Mouse (Mus musculus) urinary bladder, postnatal 36 days (tissue): ENCODE results near the gene Arhgef3.
A peak's percentile ranks its signal among the peaks of the same experiment; 100 is the strongest.

Experiments
- DNase-seq, 2 experiments: peaks; one replicate each; pipeline ENCODE4 v3.0.0; 2022; ENCODE audit warnings: low spot score in 2 of 2, mixed read lengths in 1 of 2

Arhgef3 gene

DNA sequence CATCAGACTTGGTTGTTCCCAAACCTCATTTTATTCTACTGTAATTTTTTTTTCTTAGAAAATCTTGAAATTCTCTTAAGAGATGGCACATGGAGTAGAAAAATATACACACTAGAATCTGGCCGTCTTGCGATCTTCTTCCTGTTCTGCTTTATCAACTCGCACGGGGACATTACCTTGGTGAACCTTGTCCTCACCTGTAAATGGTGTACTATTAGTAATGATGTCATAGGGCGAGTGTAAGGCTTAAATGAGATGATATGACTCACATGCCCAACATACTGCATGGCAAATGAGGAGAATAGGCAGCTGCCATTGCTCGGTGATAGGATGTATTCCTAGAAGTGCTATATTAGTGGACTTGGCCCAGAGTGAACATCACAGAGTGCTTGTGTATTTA is 49.9 kb downstream of the Arhgef3 start:
- no peak for DNase-seq

DNA sequence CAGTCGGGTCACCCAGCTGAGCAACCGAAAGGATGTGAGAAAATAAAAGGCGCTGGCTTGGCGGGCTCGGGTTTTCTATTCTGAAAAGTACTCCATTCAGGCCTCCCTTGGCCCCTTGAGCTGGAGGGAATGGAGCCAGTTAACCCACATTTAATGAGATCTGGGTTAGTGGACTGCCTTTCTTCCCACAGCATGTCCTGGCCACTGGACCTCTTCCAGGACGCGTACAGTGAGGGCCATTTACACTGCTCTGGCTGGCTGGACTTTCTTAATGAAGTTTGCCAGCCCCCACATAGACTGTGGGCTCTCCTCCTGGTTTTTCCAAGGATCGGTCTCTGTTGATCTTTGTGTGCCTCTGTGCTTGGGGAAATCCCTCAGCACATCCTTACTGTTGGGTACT is 52.1 kb downstream of the Arhgef3 start:
- no peak for DNase-seq

DNA sequence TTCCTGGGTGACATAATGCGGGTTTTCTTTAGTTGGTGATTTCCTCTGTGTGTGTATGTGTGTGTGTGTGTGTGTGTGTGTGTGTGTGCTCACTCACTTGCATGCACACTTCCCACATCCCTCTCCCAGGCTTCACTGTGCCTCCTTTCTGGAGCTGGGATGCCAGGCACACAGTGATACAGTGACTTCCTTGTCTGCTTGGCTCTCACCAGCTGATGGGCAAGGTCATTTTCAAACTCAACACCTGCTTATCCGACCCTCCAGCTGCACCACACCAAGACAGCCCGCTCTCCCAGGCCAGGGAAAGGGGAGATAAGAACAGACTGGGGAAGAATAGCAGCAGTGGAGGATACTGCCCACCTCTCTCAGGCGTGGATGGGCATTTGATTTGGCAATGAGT is 52.5 kb downstream of the Arhgef3 start:
- no peak for DNase-seq

DNA sequence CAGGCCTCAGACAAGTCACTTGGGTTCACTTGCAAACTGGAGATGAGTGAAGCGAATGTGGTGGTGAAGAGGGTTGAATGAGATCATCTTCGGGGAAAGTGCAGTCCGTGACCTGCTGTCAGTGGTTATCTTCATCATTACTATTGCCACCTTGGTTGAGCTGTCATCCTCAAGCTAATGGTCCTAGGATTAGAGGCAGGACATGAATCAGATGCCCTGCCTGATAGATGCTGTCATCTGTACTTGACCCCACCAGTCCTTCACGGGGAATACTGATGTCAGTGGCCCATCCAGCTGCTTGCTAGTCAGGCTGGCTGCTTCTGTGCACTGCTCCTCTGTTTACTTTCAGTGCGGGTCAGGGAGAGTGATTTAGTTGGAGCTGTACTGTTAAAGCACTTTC is 53.7 kb downstream of the Arhgef3 start:
- no peak for DNase-seq

DNA sequence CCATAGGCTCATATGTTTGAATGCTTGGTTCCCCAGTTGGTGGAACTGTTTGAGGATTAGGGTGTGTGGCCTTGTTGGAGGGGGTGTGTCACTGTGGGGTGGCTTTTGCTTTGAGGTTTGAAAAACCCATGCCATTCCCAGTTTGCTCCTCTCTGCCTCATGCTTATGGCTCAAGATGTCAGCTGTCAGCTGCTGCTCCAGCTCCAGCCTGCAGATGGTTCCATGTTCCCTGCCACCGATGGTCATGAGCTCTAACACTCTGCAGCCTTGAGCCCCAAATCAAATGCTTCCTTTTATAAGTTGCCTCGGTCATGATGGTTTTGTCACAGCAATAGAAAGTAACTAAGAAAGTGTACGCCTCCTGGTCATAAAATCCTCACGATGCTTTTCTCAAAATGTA is 54.6 kb downstream of the Arhgef3 start:
- no peak for DNase-seq

DNA sequence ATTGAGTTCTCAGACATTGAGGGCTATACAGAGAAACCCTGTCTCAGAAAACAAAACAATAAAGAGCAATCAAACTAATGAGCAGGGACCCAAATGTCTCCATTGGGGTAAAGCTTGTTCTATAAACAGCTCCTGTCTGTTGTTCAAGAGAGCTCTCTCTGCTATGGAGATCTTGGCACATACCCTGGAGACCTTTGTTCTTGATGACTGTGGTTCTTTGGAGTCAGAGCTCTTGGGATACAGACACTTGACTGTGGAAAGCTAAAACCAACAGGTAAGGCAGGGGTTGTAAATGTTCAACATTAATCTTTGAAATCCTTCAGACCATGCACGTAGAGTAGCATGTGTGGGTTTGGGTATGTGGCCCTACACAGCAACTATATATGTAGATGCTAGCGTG is 55.7 kb downstream of the Arhgef3 start:
- DNase-seq: no peak

DNA sequence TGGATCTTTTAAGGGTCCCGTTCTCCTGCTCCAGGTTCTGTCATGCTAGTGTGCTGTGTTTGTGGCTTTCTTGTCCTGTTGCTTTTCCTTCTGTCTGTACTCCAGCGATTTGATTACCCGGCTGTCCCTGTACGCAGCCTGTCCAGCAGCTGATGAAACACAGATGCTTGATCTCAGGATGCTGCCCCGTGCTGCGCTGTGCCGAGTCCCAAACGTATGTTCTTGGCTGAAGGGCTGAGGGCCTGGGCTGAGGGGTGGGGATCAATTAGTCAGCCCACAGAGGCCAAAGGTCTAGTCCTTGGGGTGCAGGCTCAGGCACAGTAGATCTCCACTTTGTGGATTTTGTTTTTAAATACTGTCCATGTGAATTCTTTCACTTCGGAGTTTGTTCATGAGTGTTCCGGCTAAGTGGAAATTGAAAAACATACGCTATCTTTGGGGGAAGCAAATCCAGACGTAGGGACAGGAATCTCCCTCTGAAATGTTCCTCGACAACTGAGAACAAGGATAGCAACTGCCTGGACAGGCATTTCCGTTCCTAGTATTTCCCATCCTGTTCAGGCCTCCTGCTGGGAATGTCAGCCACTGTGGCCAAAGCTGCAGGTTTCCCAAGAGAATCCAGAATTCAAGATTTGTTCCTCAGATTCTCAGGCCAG is 56.6 kb downstream of the Arhgef3 start:
- peak; percentile 24 to 59 for DNase-seq

DNA sequence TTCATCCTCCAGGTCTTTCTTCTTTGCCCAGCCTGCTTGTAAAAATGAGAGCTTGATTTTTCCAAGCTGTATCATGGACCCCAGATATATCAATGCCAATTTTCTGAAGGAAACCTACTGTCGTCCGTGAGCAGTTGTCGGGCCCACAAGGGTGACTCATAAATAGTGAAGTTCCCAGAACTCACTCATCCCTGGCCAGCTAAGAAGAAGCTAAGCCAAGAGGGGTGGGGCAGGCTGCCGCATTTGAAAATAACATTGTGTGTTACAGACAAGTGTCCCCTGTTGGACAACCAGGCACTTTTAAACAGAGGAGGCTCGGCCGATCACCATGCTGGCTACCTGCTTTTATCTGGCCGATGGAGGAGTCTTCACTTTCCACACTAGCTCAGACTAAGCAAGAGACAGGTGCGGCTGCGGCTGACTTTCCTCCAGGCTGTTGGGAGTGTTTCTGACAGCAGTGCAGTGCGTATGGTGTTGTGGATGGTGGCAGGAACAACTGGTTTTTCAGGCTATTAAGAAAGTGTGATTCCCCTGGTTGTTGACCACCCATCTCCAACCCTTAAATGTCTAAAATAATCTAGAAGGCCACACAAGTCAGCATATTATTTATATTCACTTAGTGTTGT is 58.6 kb downstream of the Arhgef3 start:
- DNase-seq: peak; percentile 65 to 66

DNA sequence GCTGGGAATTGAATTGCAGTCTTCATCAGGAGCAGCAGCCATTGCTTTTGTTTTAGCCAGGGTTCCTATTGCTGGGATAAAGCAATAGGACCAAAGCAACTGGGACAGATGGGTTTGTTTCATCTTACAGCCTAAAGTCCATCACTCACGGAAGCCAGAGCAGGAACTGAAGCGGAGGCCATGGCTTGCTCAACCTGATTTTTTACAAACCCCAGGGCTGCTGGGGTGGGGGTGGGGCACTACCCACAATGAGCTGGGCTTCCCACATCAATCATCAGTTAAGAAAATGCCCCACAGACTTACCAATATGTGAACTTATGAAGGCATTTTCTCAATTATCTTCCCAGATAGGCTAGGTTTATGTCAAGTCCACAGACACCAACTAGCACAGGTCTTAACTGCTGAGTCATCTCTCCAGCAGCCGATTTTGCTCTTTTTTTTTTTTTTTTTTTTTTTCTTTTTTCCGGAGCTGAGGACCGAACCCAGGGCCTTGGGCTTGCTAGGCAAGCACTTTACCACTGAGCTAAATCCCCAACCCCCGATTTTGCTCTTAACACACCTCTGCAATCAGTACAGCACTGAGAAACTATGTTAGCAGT is 59.6 kb downstream of the Arhgef3 start:
- peak in 1 of 2 experiments; percentile 25 for DNase-seq

DNA sequence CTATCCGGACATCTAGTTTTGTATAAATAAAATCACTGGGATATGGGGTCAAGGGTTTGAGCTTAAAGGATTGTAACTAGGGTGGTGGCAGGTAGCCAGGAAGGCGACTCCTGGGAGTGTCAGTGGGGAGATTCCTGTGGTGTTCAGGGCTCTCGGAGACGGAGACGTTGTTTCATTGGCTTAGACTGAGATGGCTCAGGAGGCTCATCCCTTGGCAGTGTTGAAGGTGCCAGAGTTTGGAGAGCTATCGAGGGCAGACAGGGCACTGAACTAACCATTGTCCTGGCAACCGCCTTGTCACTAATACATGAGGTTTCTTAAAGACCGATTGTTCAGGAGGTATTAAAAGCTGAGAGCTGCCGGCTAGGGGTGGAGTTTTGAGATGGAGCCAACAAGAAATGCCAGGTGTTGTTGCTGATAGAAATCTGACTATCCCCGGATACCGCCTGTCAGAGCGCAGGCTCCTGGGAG is 60.2 kb downstream of the Arhgef3 start:
- DNase-seq: peak in 1 of 2 experiments; percentile 20

DNA sequence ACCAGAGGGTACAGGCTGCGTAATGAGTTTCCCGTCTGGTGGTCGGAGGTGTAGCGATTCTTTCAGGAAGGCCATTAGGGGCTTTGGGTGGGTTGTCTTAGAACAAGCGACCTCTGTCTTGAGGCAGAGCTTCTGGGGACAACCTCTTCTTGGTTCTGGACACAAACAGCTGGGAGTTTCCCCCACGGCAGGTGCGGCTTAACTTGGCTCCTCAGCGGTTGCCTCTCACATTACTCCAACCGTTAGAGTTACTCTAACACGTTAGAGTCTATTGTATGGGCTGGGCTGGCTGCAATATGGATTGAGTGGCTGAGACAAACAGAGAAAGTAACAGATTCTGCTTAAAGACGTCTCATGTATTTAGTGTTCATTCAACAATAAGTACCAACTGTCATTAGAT is 60.6 kb downstream of the Arhgef3 start:
- DNase-seq: no peak

DNA sequence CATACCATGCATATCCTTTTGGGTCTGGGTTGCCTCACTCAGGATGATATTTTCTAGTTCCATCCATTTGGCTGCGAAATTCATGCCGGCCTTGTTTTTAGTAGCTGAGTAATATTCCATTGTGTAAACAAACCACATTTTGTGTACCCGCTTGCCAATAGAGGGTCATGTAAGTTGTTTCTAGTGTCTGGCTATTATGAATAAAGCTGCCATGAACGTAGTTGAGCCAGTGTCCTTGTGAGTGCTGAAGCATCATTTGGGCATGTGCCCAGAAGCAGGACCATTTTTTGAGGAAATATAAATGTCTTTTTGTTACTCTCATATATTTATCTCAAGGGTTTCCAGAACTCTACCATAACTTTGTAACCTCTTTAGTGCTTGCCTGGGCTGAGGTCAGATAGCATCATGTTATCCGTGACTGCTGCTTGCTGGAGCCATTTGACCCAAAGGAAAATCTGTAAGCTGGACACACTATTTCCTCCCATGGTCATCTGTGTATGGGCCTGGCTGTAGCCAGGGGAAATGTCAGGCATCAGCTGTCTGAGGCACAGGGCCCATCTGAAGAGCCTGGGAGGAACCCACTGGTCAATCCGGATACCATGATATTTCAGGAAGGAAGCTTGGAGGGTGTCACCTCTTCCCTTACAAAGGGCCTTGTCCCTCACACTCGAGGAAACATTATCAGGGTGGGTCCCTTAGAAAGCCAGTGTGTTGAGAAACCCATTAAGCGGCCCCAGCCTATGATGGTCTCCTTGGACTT is 63.3 kb downstream of the Arhgef3 start:
- no peak for DNase-seq

DNA sequence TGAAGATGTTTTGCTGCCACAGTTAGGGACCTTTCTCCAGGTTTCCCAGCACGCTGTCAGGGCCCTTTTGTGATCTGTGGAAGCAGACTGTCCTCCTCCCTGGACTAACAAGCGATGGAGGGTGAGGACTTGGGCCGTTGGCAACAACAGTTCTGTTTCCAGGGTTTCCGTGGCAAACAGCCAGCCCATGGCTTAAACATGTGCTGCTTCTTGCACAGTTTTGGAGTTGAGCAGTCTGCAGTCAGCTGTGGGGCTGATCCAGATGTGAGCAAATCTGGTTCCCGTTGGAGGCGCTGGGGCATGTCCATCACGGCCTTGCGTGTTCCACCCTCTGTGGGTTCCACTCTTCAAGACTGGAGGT is 63.8 kb downstream of the Arhgef3 start:
- peak; percentile 63 to 87 for DNase-seq

DNA sequence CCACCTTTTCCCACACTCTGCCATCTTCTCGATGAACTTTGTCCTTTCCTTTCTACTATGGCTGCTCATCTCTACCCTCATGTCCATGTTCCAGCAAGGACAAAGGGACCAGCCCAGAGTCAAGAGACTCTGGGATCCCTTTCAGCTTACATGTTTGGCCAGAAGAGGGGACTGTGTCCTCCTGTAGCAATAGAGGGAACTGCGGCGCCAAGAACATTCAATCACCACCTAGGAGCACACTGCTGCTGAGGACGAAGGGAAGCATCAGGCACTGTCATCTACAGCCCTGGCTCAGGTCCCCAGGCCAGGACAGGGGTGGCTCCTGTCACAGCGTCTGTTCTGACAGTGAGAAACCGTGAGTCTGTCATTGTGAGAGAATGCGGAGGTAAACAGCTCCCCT is 65.1 kb downstream of the Arhgef3 start:
- no peak for DNase-seq

DNA sequence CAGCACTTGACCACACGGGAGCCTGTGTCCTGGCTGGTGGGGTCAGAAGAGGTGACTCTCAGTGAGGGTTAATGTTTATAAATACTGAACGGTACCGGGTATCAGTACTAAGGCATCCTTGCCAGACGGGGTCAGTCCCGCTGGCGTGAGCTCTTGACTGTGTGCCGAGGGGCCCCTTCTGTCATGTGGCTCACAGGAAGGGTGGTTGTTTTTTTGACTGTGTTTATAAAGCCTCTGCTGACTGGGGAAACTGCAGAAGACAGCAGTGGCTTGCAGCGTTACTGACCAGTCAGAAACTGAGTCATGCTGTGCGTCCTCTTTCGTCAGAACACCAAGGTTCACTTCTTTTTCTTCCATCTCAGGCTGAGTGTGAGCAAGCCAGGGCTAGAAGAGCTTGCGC is 67.4 kb downstream of the Arhgef3 start:
- peak in 1 of 2 experiments; percentile 23 for DNase-seq

DNA sequence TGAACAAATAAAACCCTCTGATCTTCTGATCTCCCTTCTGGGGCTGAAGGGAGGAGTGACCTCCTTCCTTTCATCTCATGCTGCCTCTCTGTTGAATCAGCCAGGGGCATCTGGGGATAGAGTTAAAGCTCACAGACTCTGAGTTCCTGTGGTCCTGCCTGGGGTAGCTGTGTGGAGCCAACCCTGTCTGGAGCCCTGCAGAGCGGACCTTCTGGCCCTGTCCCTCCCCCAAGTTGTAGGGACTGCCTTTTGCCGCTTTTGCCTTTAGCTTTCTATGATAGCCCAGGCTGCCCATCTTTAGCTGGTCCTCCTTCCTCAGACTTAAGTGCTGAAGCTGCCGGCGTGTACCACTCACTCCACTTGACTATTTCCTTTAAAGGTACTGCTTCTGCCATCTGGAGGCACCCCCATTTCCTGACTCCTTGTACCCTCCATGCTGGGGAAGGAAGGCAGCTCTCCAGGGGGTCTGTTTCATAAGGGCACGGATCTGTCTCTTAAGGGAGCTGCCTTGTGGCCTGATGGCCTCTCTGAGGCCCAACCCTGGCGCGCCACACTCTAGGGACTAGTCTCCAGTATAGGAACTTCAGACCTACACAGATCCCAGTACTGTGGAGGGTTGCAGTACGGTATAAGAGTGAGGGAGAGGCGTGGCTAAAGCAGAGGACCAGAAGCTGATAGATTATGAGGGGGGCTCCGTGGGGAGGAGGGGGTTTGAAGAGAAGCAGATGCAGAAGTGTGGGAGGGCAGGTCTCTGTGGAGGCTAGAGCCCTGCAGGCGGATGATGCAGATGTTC is 68.1 kb downstream of the Arhgef3 start:
- no peak for DNase-seq

DNA sequence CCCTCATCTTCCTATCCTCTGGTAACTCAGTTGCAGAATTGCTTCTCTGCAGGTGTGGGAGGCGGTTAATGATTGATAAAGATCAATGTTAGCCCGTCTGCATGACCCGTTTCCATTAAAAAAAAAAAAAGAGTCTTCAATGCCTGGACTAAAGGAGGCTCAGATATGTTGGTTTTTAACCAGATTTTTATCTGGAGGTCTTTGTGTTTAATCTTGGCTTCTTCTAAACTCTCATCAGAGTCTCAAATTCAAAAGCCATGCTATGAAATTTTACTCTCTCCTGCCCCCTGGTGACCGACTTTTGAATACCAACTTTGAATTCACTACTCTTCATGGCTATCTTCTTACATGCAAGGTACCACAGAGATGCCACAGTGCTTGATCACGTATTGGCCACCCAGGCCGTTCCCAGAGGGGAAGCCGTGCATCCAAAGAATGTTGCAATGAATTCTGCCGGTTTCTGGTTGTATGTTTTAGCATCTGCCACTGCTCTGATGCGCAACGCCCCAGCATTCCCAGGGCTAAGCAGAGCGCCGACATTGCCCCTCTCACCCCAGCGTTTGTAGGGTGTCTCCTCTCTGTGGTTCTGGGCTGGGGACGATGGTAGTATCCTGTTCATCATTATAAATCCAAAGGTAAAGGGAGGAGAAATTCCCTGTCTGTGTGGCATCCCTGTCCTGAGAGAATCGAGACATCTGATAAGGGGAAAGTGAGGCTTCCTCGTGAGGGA is 69.0 kb downstream of the Arhgef3 start:
- peak; percentile 67 to 71 for DNase-seq

DNA sequence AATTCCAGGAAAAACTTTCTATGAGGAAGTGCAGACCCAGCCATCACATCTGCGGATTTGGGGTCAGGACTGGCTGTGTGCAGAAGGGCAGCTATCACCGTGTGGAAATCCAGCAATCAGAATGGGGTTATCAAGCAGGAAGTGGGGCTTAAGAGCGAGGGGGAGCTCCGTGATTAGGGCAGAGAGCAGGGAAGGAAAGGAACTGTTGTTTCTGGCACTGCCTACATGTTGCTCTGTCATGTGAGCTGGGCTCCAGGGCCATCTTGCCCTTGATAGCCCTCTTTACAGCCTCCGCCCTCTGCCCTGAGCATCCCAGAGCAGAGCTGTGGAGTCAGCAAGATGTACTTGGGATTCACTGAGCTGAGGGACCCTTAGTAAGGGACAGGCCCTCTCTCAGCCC is 71.2 kb downstream of the Arhgef3 start:
- no peak for DNase-seq

DNA sequence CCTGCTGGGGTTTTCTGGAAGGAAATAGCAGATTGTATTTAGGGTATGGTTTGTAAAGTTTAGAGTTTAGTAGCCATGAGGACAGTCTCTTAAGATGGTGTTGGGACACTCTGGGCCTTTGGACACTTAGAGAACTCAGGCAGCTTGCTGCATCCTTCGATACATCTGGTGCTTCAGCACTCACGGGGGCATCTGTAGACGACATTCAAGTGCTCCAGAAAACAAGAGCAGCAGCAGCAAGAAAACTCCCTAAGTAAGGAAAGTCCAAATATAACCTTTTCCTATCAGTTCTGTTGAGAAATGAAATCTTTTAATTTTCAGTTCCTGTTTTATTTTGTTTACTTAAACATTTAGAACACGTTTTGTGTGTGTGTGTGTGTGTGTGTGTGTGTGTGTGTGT is 71.9 kb downstream of the Arhgef3 start:
- no peak for DNase-seq

DNA sequence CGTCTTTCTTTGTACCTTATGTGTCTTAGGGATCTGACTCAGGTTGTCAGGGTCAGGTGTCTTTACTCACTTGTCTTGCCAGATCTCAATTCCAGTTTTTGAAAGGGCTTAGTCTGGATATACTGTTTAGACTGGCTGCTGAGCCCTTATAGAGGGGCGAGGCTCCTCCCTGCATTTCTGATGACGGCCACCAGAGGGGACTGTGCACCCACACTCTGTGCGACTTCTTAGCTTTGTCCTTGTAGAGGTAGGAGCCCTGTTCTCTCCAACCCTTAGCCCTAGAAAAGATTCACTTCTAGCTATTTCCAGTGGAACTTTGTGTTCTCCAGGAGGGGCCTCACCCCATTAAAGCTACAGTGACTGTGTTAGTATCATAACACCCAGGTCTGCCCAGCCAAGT is 72.3 kb downstream of the Arhgef3 start:
- DNase-seq: peak; percentile 72 to 83

DNA sequence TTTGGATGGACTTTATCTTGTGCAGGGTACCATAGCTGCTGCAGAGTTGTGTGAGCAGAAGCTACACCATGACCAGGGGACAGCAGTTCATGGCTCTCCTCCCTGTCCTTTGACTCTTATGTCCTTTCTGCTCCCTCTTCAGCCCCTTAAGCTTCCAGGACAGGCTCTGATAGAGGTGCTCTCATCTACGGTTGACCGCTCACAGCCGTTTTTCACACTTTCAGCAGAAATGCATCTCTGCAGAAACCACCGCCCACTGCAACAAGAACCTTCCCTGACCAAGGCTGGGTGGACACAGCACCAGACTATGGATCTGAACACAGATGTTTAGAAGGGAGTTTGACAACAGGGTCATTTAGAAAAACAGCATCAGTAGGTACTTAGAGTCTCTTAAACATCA is 73.2 kb downstream of the Arhgef3 start:
- no peak for DNase-seq
